Mouse (Mus musculus) stomach, embryonic 16.5 days (tissue): Measurements from ENCODE around the gene Dqx1. TPM values are rescaled to one million over a fixed set of nuclear protein-coding genes. Genes with fewer than 3 reads are reported as not detected.

ENCODE experiments used
- ATAC-seq: fragments of 200-750 bp; cut with Nextera tagmentation; 2 replicates; pipeline ENCODE4 v1.8.0; 2017; ENCODE audit warnings: moderate number of reproducible peaks, moderate TSS enrichment; ENCODE audit not compliant: insufficient read depth, low FRiP score
- H3K27ac ChIP-seq: fragments of 300-500 bp; sonication (generic); 2 replicates; pipeline ENCODE4 v1.5.1; 2014; ENCODE audit warnings: low read length
- H3K27me3 ChIP-seq: fragments of 300-500 bp; sonication (generic); 2 replicates; pipeline ENCODE4 v1.6.1; 2014; ENCODE audit warnings: low read length, control low read depth, mixed read lengths; ENCODE audit not compliant: control insufficient read depth, insufficient read depth
- H3K36me3 ChIP-seq: fragments of 300-500 bp; sonication (generic); 2 replicates; pipeline ENCODE4 v1.6.1; 2014; ENCODE audit warnings: low read length; ENCODE audit not compliant: control insufficient read depth, insufficient read depth
- H3K4me1 ChIP-seq: fragments of 300-500 bp; sonication (generic); 2 replicates; pipeline ENCODE4 v1.6.1; 2014; ENCODE audit warnings: low read length, control low read depth, mixed read lengths; ENCODE audit not compliant: control insufficient read depth, insufficient read depth
- H3K4me2 ChIP-seq: fragments of 300-500 bp; sonication (generic); 2 replicates; pipeline ENCODE4 v1.6.1; 2014; ENCODE audit warnings: low read depth, low read length, mixed read lengths
- H3K4me3 ChIP-seq: fragments of 300-500 bp; sonication (generic); replicated peaks from 2 replicates; pipeline ENCODE4 v1.5.1; 2014; ENCODE audit warnings: mild to moderate bottlenecking, low read length
- H3K9ac ChIP-seq: fragments of 300-500 bp; sonication (generic); 2 replicates; pipeline ENCODE4 v1.6.1; 2014; ENCODE audit warnings: low read length
- H3K9me3 ChIP-seq: fragments of 300-500 bp; sonication (generic); replicated peaks from 2 replicates; pipeline ENCODE4 v1.6.1; 2016; ENCODE audit warnings: low read length, control low read depth; ENCODE audit not compliant: control insufficient read depth
- WGBS: fragments of 180-500 bp; shearing (Covaris S2); extraction: QIAGEN DNeasy Blood & Tissue Kit; methylation state at CpG from one replicate; pipeline ENCODE4 v1.1.7; 2014; 5-methylcytosine and 5-hydroxymethylcytosine counted together
- polyA plus RNA-seq: library from polyadenylated mRNA; unstranded; fragments of >200 nt; fragmentation: Nextera tagmentation; extraction: Ambion mirVana; gene quantifications from 2 replicates; pipeline ENCODE4 v1.2.1, GENCODE M21; 2015

The Dqx1 gene
- polyA plus RNA-seq, 1 experiment from 2014 or later = 6.4 TPM

DNA sequence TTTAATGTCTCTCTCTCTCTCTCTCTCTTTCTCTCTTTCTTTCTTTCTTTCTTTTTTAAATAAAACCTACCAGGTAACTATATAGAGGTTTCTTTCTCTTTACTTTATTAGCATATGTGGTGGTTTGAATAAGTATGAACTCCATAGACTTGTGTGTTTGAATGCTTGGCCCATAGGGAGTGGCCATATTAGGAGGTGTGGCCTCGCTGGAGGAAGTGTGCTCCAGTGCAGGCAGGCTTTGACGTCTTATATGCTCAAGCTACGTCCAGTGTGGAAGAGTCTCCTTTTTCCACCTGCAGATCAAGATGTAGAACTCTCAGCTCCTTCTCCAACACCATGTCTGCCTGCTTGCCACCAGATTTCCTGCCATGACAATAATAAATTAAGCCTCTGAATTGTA, 38.6 kb upstream of the Dqx1 start:
- Histone ChIP-seq H3K27me3 (no peaks in the 10 kb centered on the region), H3K27ac (no peak overlapping the region), H3K4me2 (no peak overlapping the region), H3K4me3 (no peak overlapping the region), H3K36me3 (no peaks in the 10 kb centered on the region), H3K9ac (no peak overlapping the region), H3K9me3 (no peaks in the 10 kb centered on the region), H3K4me1 (peaks cover 7% of the 10 kb centered on the region; the same call in 1 of the 2 replicates)
- ATAC-seq = no peak
- 65% methylated on average over 3 of the region's 3 CpGs for WGBS

DNA sequence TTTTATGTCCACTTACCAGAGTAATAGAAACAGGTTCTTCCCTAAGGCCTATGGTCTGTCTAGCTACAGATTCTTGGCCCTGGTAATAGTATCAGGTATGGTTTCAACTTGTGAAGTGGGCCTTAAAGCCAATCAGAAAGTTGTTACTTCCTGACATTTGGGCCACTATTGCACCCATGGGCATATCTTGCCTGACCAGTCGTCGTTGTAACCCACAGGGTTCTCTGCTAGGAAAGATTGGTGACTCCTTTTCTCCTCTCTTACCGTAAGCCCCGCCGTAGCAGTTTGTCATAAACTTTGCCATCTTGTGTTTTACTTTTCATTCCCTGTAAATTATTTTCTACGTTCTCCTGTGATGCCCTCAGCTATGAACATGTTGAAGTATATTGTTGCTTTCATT, 37.5 kb upstream of the Dqx1 start:
- H3K4me1 ChIP-seq = no peaks in the 10 kb centered on the region; the same call in 1 of the 2 replicates
- H3K9me3 ChIP-seq = no peaks in the 10 kb centered on the region
- WGBS = 88% methylated on average over 6 of the region's 6 CpGs
- no peak for ATAC-seq
- no peak overlapping the region for H3K4me3 ChIP-seq
- no peak overlapping the region for H3K9ac ChIP-seq
- H3K27me3 ChIP-seq = no peaks in the 10 kb centered on the region
- no peaks in the 10 kb centered on the region for H3K36me3 ChIP-seq
- H3K27ac ChIP-seq = no peak overlapping the region
- no peak overlapping the region for H3K4me2 ChIP-seq

DNA sequence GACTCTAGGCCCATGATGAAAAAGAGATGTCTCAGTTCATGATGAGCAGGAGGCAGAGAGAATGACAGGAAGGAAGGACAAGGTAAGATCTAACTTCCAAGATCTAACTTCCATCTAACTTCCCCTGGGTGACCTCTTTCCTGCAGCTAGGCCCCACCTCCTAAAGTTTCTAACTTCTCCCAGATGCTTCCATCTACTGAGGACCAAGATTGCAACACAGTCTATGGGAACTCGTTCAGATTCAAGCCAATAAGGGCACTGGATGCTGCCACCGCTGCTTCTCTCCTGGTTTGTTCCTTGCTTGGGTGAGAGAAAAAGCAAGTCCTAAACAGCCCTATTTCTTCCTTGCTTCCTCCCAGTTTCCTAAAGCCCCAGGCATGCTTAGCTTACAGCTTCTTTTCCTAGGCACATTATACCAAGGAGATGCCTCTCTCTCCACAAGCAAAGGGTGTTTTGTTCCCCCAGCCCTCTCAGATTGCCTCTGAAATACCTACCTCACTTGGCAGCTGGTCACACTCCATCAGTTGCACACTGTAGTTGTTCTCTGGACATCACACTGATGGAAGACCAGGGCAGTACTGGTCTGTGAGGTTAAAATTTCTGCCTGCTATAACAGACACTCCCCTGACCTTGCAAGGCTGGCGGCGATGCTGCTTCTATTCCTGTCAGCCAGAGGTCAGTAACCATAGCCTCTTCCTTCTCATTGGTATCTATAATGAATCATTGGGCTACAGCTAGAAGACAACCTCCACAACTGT, 36.6 kb upstream of the Dqx1 start:
- Histone ChIP-seq H3K9ac (no peak overlapping the region), H3K4me1 (no peaks in the 10 kb centered on the region), H3K27me3 (no peaks in the 10 kb centered on the region), H3K4me3 (no peak overlapping the region), H3K36me3 (no peaks in the 10 kb centered on the region), H3K27ac (no peak overlapping the region), H3K4me2 (no peak overlapping the region), H3K9me3 (no peaks in the 10 kb centered on the region)
- no peak for ATAC-seq
- WGBS = 79% methylated on average over 4 of the region's 4 CpGs

DNA sequence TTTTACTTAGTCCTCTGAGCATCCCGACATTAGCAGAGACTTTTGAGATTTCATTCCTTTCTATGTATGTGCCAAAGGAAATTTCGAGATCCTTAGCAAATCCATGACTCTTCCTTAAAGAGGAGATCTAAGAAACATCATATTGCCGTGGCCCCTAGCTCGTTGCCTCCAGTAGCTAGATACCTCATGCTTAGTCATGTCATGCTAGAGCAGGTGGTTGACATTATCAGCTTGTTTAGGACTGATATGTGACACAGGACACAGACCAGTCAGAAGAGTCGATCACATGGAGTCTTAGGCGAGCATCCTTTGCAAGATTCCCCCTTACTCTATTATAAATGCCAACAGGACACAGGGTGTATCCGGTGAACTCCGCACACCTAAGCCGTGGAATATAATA, 34.6 kb upstream of the Dqx1 start:
- Histone ChIP-seq H3K36me3 (no peaks in the 10 kb centered on the region), H3K9ac (no peak overlapping the region), H3K27ac (no peak overlapping the region), H3K9me3 (no peaks in the 10 kb centered on the region), H3K4me3 (no peak overlapping the region), H3K27me3 (no peaks in the 10 kb centered on the region), H3K4me2 (no peak overlapping the region), H3K4me1 (no peaks in the 10 kb centered on the region; the same call in 1 of the 2 replicates)
- 84% methylated on average over 9 of the region's 9 CpGs for WGBS
- ATAC-seq = no peak

DNA sequence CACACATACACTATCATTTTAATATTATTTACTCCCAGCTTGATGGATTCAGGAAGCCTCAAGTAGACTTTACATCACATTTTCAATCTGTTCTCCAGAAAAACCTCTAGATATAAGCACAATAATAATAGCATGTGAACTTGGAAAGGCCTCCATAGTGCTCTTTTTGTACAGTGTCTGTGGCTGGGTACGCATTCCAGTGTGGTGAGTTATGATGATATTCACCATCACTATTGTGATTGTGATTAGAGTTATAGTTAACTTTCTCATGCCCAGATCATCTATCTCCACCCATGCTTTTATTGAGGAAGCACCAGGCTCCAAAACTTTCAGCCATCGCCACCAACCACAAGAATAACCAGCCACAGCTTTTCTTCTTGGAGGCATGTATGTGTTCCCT, 33.9 kb upstream of the Dqx1 start:
- H3K4me3 ChIP-seq = no peak overlapping the region
- H3K27ac ChIP-seq = no peak overlapping the region
- no peak overlapping the region for H3K9ac ChIP-seq
- H3K27me3 ChIP-seq = no peaks in the 10 kb centered on the region
- H3K4me1 ChIP-seq = no peaks in the 10 kb centered on the region; the same call in 1 of the 2 replicates
- no peak for ATAC-seq
- H3K9me3 ChIP-seq = no peaks in the 10 kb centered on the region
- 86% methylated on average over 2 of the region's 2 CpGs for WGBS
- H3K4me2 ChIP-seq = no peak overlapping the region
- H3K36me3 ChIP-seq = no peaks in the 10 kb centered on the region

DNA sequence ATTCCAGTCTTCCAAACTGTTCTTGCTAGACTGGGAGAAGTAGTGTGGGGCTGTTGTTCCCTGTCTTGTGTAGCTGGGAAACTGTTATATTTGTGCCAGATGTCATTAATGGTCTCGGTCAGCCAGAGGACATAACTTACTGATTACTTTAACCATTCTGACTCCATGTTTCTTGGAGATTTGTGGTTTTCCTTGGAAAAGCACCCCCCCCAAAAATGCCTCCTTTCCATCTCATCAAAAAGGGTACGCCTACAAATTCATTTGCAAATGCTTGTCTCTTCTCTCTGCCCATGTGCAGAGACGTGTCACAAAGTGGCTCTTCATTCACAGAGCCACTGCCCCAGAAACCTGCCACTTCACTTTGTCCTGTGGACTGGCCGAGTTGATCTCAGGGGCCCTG, 33.2 kb upstream of the Dqx1 start:
- ATAC-seq = no peak
- Histone ChIP-seq H3K4me1 (no peaks in the 10 kb centered on the region; the same call in 1 of the 2 replicates), H3K27me3 (no peaks in the 10 kb centered on the region), H3K27ac (no peak overlapping the region), H3K4me2 (no peak overlapping the region), H3K36me3 (no peaks in the 10 kb centered on the region), H3K4me3 (no peak overlapping the region), H3K9me3 (no peaks in the 10 kb centered on the region), H3K9ac (no peak overlapping the region)
- 68% methylated on average over 4 of the region's 4 CpGs for WGBS

DNA sequence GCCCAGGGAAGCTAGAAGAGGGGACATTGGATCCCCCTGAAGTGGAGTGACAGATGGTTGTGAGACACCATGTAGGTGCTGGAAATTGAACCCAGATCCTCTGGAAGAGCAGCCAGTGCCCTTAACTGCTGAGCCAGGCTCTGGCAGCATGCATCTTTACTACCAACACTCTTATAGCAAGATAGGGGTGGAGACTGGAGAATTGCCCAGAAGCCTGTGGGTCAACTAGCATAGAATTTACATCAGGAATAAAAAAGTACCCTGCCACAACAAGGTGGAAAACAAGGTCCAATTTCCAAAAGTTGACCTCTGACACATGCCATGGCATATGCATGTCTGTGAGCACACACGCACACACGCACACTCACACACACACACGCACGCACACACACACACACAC, 32.4 kb upstream of the Dqx1 start:
- Histone ChIP-seq H3K4me1 (no peaks in the 10 kb centered on the region; the same call in 1 of the 2 replicates), H3K36me3 (no peaks in the 10 kb centered on the region), H3K4me2 (no peak overlapping the region), H3K27me3 (no peaks in the 10 kb centered on the region), H3K9ac (no peak overlapping the region), H3K27ac (no peak overlapping the region), H3K9me3 (no peaks in the 10 kb centered on the region), H3K4me3 (no peak overlapping the region)
- 92% methylated on average over 4 of the region's 4 CpGs for WGBS
- no peak for ATAC-seq

DNA sequence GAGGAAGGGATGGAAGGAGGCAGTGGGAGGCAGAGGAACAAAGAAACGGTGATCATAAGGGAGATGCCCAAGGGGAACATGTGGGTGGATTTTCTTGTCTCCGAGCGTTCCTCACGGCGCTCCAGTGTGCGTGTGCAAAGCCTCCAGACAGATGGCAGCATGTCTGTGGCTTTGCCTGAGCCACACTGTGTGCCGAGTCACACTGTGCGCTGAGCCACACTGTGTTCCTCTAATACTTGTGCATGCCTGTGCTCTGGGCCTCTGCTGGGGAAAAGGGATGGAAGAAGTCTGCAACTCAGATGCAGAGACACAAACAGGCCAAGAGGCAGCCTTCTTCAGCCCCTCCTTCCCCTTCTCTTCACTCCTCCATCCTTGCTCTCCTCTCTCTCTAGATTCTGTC, 30.4 kb upstream of the Dqx1 start:
- Histone ChIP-seq H3K4me1 (peaks cover 5% of the 10 kb centered on the region), H3K27me3 (peaks cover 7% of the 10 kb centered on the region; the same call in 1 of the 2 replicates), H3K9me3 (no peaks in the 10 kb centered on the region), H3K9ac (no peak overlapping the region), H3K4me3 (no peak overlapping the region), H3K36me3 (no peaks in the 10 kb centered on the region), H3K4me2 (no peak overlapping the region), H3K27ac (no peak overlapping the region)
- 80% methylated on average over 8 of the region's 8 CpGs for WGBS
- ATAC-seq = no peak

DNA sequence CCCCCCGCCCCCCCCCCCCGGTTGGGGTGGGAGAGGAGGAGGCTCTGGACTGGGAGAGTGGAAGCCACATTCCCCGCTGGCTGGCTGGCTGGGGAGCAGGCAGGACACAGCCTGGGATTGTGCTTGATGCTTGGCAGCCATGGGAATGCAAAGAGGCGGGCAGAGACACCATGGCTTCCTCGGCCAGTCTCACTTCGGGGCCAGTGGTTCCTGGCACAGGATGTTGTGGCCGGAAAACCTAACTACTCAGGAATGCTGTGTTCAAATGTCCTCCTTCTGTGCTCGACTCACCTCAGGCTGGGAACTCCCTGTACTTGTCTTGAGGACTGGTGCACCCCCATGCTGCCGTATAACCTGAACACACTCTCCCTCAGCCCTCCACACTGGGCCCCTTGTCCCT, 29.9 kb upstream of the Dqx1 start:
- Histone ChIP-seq H3K27me3 (peaks cover 7% of the 10 kb centered on the region; the same call in 1 of the 2 replicates), H3K9me3 (no peaks in the 10 kb centered on the region), H3K4me1 (peaks cover 5% of the 10 kb centered on the region), H3K4me3 (no peak overlapping the region), H3K4me2 (no peak overlapping the region), H3K27ac (no peak overlapping the region), H3K36me3 (no peaks in the 10 kb centered on the region), H3K9ac (0 out of 2 replicates have a peak overlapping the region, but pooled peaks have one; percentile 13)
- 37% methylated on average over 8 of the region's 9 CpGs for WGBS
- no peak for ATAC-seq
